Mouse (Mus musculus) forebrain, embryonic 11.5 days (tissue): ENCODE data around the gene Tomm7. TPM values are rescaled to one million over a fixed set of nuclear protein-coding genes. Genes with fewer than 3 reads are reported as not detected.
A peak's percentile ranks its signal among the peaks of the same experiment; 100 is the strongest.

ENCODE experiments used
- ATAC-seq: fragments of 200-750 bp; cut with Nextera tagmentation; replicated peaks from 2 replicates; pipeline ENCODE4 v1.8.0; 2017; ENCODE audit warnings: moderate TSS enrichment; ENCODE audit not compliant: low FRiP score
- DNase-seq: peaks from one replicate; pipeline ENCODE4 v3.0.0-alpha.2; 2017; ENCODE audit warnings: low spot score
- H3K27ac ChIP-seq: fragments of 300-500 bp; sonication (generic); 2 replicates; pipeline ENCODE4 v1.5.1; 2014; ENCODE audit warnings: low read depth, low read length
- H3K27me3 ChIP-seq: fragments of 300-500 bp; sonication (generic); 2 replicates; pipeline ENCODE4 v1.6.1; 2014; ENCODE audit warnings: mild to moderate bottlenecking, low read length, mixed read lengths; ENCODE audit not compliant: control insufficient read depth, insufficient read depth
- H3K36me3 ChIP-seq: fragments of 300-500 bp; sonication (generic); 2 replicates; pipeline ENCODE4 v1.6.1; 2014; ENCODE audit warnings: mild to moderate bottlenecking, low read length, moderate library complexity, mixed read lengths; ENCODE audit not compliant: control insufficient read depth, insufficient read depth
- H3K4me1 ChIP-seq: fragments of 300-500 bp; sonication (generic); replicated peaks from 2 replicates; pipeline ENCODE4 v1.6.1; 2014; ENCODE audit warnings: low read length, mixed read lengths; ENCODE audit not compliant: control insufficient read depth, insufficient read depth
- H3K4me2 ChIP-seq: fragments of 300-500 bp; sonication (generic); 2 replicates; pipeline ENCODE4 v1.6.1; 2014; ENCODE audit warnings: low read depth, mild to moderate bottlenecking, low read length, moderate library complexity, mixed read lengths; ENCODE audit not compliant: severe bottlenecking
- H3K4me3 ChIP-seq: fragments of 300-500 bp; sonication (generic); 2 replicates; pipeline ENCODE4 v1.5.1; 2014; ENCODE audit warnings: low read depth, low read length
- H3K9ac ChIP-seq: fragments of 300-500 bp; sonication (generic); 2 replicates; pipeline ENCODE4 v1.6.1; 2014; ENCODE audit warnings: low read length
- H3K9me3 ChIP-seq: fragments of 300-500 bp; sonication (generic); 2 replicates; pipeline ENCODE4 v1.6.1; 2016; ENCODE audit warnings: low read length, mixed read lengths; ENCODE audit not compliant: control insufficient read depth
- WGBS: fragments of 180-500 bp; shearing (Covaris S2); extraction: QIAGEN DNeasy Blood & Tissue Kit; methylation state at CpG from one replicate; pipeline ENCODE4 v1.1.7; 2014; 5-methylcytosine and 5-hydroxymethylcytosine counted together
- polyA plus RNA-seq: library from polyadenylated mRNA; unstranded; fragments of >200 nt; fragmentation: Nextera tagmentation; extraction: Ambion mirVana; gene quantifications from 2 replicates; pipeline ENCODE4 v1.2.1, GENCODE M21; 2014

Gene Tomm7
- polyA plus RNA-seq, 1 experiment from 2014 or later, result 132 TPM

- H3K27ac ChIP-seq, result no peak overlapping the region
- no peaks in the 10 kb centered on the region for H3K9me3 ChIP-seq
- H3K4me3 ChIP-seq, result no peak overlapping the region
- ATAC-seq, result no peak
- WGBS, result 91% methylated on average over 2 of the region's 2 CpGs
- H3K4me2 ChIP-seq, result no peak overlapping the region
- H3K4me1 ChIP-seq, result peaks cover 2% of the 10 kb centered on the region; the same call in 1 of the 2 replicates
- no peaks in the 10 kb centered on the region for H3K27me3 ChIP-seq
- no peaks in the 10 kb centered on the region; the same call in 1 of the 2 replicates for H3K36me3 ChIP-seq
- H3K9ac ChIP-seq, result no peak overlapping the region
- peak; percentile 11 for DNase-seq
These were observed 51.2 kb downstream of the Tomm7 start for GRCm38 (mm10) chr5:23792726-23793125.

DNA sequence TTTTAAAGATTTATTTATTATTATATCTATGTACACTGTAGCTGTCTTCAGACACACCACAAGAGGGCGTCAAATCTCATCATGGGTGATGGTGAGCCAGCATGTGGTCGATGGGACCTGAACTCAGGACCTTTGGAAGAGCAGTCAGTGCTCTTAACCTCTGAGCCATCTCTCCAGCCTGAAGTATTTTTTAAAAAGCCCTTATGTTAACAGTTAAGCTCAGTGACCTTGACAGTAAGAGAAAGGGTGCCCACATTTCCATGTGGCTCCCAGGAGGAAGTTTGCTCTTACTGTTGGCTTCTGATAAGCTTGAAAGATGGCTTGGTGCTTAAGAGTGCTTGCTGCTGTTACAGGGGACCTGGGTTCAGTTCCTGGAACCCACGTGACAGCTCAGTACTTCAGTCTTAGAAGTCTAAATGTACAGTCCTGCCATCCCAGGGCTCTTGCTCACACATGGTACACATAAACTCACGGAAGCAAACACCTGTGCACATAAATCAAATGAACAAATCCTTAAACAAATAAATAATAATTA lies 54.8 kb downstream of the Tomm7 start:
- Histone ChIP-seq H3K9me3 (no peaks in the 10 kb centered on the region; the same call in 1 of the 2 replicates), H3K9ac (no peak overlapping the region), H3K4me2 (no peak overlapping the region), H3K4me1 (peaks cover 2% of the 10 kb centered on the region; the same call in 1 of the 2 replicates), H3K27me3 (no peaks in the 10 kb centered on the region), H3K4me3 (no peak overlapping the region), H3K36me3 (no peaks in the 10 kb centered on the region; the same call in 1 of the 2 replicates), H3K27ac (no peak overlapping the region)
- DNase-seq (peak; percentile 37), ATAC-seq (no peak)
- 83% methylated on average over 4 of the region's 4 CpGs for WGBS

Other genes with a start within 250 kb of the Tomm7 start
- 60.0 and 61.1 TPM in 2 replicates for gene Srpk2, start 159.5 kb downstream of the Tomm7 start, polyA plus RNA-seq
- gene Pus7, start 60.5 kb downstream of the Tomm7 start, polyA plus RNA-seq, result 31.5 and 34.7 TPM in 2 replicates
- gene Rint1, start 56.5 kb downstream of the Tomm7 start, polyA plus RNA-seq, result 26.6 and 31.2 TPM in 2 replicates
- 44.8 and 48.0 TPM in 2 replicates for gene Fam126a, start 186.5 kb upstream of the Tomm7 start, polyA plus RNA-seq